ENCODE assay signal across 32 mouse cellular contexts in the genomic region with DNA sequence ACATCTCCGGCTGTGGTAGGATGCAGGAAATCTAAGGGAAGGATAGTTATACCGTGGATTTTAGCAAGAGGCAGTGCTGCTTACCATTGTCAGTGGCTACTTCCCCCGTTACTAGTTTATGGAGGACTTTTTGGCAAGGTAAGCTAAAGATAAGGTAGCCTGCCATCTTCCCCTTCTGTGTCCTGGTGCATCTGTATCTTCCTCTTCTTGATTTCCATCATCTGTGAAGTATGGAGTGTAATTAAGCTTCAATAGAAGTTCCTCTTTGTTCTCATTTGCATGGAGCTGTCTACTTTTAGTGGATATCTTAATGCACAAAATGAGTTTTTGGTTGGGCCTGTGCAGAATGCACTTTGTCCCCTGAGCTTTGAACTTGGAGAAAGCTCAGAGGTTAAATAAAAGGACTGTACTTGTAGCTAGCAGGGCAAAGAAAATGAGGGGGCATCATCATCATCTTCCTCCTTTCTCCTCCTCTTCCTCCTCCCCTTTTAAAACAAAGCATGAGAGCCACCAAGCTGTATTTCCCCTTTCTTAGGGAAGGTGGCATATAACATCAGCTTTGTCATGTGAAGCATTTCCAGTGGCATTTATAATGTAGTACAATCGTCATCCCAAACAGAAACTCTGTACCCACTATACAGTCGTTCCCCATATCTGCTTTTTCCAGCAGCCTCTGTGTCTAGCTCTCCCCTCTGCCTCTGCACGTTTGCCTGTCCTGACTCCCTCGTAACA. TPM values are rescaled to one million over a fixed set of nuclear protein-coding genes. Genes with fewer than 3 reads are reported as not detected.
DNase-seq lines count a peak whose midpoint lies in the region; ATAC-seq and TF ChIP-seq lines count a peak whose summit lies in the region.
"Had no signal": no experiment of that assay in that cellular context is flagged by ENCODE, and none has a peak within 500 bp of the region (broad histone marks: within the 10 kb centered on the region; RNA-seq: fewer than 3 reads in every experiment).

No protein-coding gene starts in this region.

- no peaks in the 10 kb centered on the region for H3K9me3 ChIP-seq in heart, embryonic 13.5 days
- H3K9me3 ChIP-seq in G1E (replicated peaks) = no peaks in the 10 kb centered on the region
- H3K9me3 ChIP-seq in intestine, embryonic 16.5 days (ENCODE audit: control insufficient read depth, low read length) = no peaks in the 10 kb centered on the region
- H3K9me3 ChIP-seq: hindbrain, embryonic 10.5 days; hindbrain, embryonic 15.5 days; limb, embryonic 12.5 days; midbrain, embryonic 10.5 days; midbrain, embryonic 15.5 days; neural tube, embryonic 15.5 days; stomach, embryonic 15.5 days had no signal

- 0 out of 2 replicates have a peak overlapping the region, but pooled peaks have one; percentile 2 for H3K27ac ChIP-seq in heart, embryonic 13.5 days (replicated peaks)
- no peak overlapping the region for H3K27ac ChIP-seq in intestine, embryonic 16.5 days (ENCODE audit: low read length)
- H3K27ac ChIP-seq: hindbrain, embryonic 10.5 days; hindbrain, embryonic 15.5 days; kidney, postnatal 0 days; left cerebral cortex, adult 2 months; limb, embryonic 12.5 days; midbrain, embryonic 10.5 days; midbrain, embryonic 15.5 days; neural tube, embryonic 15.5 days; stomach, embryonic 15.5 days had no signal

- H3K9ac ChIP-seq in heart, embryonic 13.5 days = no peak overlapping the region
- H3K9ac ChIP-seq in intestine, embryonic 16.5 days (ENCODE audit: low read depth, low read length) = no peak overlapping the region
- H3K9ac ChIP-seq: hindbrain, embryonic 15.5 days; limb, embryonic 12.5 days; liver, postnatal 0 days; midbrain, embryonic 15.5 days; neural tube, embryonic 15.5 days; stomach, embryonic 15.5 days had no signal

- no peak overlapping the region for H3K4me3 ChIP-seq in heart, embryonic 13.5 days
- no peak overlapping the region for H3K4me3 ChIP-seq in G1E (ENCODE audit: low read depth, low read length)
- H3K4me3 ChIP-seq in intestine, embryonic 16.5 days (ENCODE audit: low read length) = no peak overlapping the region
- H3K4me3 ChIP-seq: erythroblast, embryonic 14.5 days; hindbrain, embryonic 10.5 days; hindbrain, embryonic 15.5 days; left cerebral cortex, adult 2 months; limb, embryonic 12.5 days; midbrain, embryonic 10.5 days; midbrain, embryonic 15.5 days; neural tube, embryonic 15.5 days; stomach, embryonic 15.5 days had no signal

- H3K4me2 ChIP-seq in heart, embryonic 13.5 days = no peak overlapping the region
- H3K4me2 ChIP-seq in intestine, embryonic 16.5 days (ENCODE audit: low read depth, low read length) = no peak overlapping the region
- H3K4me2 ChIP-seq: hindbrain, embryonic 15.5 days; limb, embryonic 12.5 days; liver, embryonic 11.5 days; midbrain, embryonic 15.5 days; neural tube, embryonic 15.5 days; stomach, embryonic 15.5 days had no signal

- no peaks in the 10 kb centered on the region for H3K27me3 ChIP-seq in heart, embryonic 13.5 days (replicated peaks)
- no peaks in the 10 kb centered on the region for H3K27me3 ChIP-seq in G1E (ENCODE audit: insufficient read depth, low read length)
- no peaks in the 10 kb centered on the region for H3K27me3 ChIP-seq in intestine, embryonic 16.5 days (replicated peaks; ENCODE audit: control insufficient read depth, insufficient read depth, low read length)
- H3K27me3 ChIP-seq: hindbrain, embryonic 15.5 days; limb, embryonic 12.5 days; midbrain, embryonic 15.5 days; neural tube, embryonic 15.5 days; stomach, embryonic 15.5 days had no signal

- TF ChIP-seq CTCF in G1E (IDR thresholded peaks at IDR 0.05; ENCODE audit: low read depth, low read length) = no peak

- peaks cover 17% of the 10 kb centered on the region for H3K36me3 ChIP-seq in heart, embryonic 13.5 days
- H3K36me3 ChIP-seq in G1E (replicated peaks) = peaks cover 57% of the 10 kb centered on the region
- H3K36me3 ChIP-seq in intestine, embryonic 16.5 days (ENCODE audit: control insufficient read depth, insufficient read depth, low read length) = no peaks in the 10 kb centered on the region
- H3K36me3 ChIP-seq: hindbrain, embryonic 10.5 days; limb, embryonic 12.5 days; midbrain, embryonic 10.5 days; midbrain, embryonic 15.5 days; stomach, embryonic 15.5 days had no signal

- no peak for ATAC-seq in heart, embryonic 13.5 days (ENCODE audit: extremely low read depth, insufficient number of reproducible peaks, low FRiP score, low TSS enrichment)
- ATAC-seq in G1E (ENCODE audit: extremely low read depth, insufficient number of reproducible peaks, low FRiP score, poor library complexity, severe bottlenecking) = no peak
- ATAC-seq in granulocyte monocyte progenitor cell, adult 5-6 weeks (replicated peaks; ENCODE audit: poor library complexity, severe bottlenecking) = peak; percentile 71
- no peak for ATAC-seq in intestine, embryonic 16.5 days
- ATAC-seq: forebrain, embryonic 16.5 days; inflammation-experienced regulatory T-cells, adult 6 months; liver, postnatal 0 days; midbrain, embryonic 15.5 days had no signal

- WGBS in heart, embryonic 13.5 days = 54% methylated on average over 7 of the region's 7 CpGs
- whole genome bisulfite sequencing in intestine, embryonic 16.5 days = 73% methylated on average over 7 of the region's 7 CpGs

- DNase-seq in heart, adult 18-20 months = no peak
- DNase-seq in A20 (ENCODE audit: low read depth, low spot score) (peak; percentile 29), G1E (ENCODE audit: low spot score) (peak; percentile 10)
- DNase-seq in layer of hippocampus, adult 9-10 months (ENCODE audit: low spot score) = no peak
- DNase-seq: adrenal gland, postnatal 14 days; B cell, adult 2 months; cerebellum, adult 18-20 months; cerebellum, postnatal 10 days; gastrocnemius, postnatal 14 days; heart, adult 11 months; kidney, adult 18-20 months; liver, postnatal 0 days; lung, postnatal 36 days; retina, postnatal 1 day; right cerebral cortex, postnatal 14 days; thymus, postnatal 36 days had no signal

- peaks cover 45% of the 10 kb centered on the region for H3K4me1 ChIP-seq in heart, embryonic 13.5 days
- H3K4me1 ChIP-seq in G1E (ENCODE audit: insufficient read depth, low read depth, low read length) = peaks cover 15% of the 10 kb centered on the region
- peaks cover 4% of the 10 kb centered on the region; the same call in 1 of the 2 replicates for H3K4me1 ChIP-seq in intestine, embryonic 16.5 days (ENCODE audit: control insufficient read depth, insufficient read depth, low read length)
- H3K4me1 ChIP-seq: hindbrain, embryonic 15.5 days; midbrain, embryonic 10.5 days; midbrain, embryonic 15.5 days; neural tube, embryonic 15.5 days; stomach, embryonic 15.5 days had no signal

RNA-seq across cellular contexts. Expression of gene Itgb3bp, which starts 28.6 kb away (rescaled TPM):
- polyA plus RNA-seq in heart, embryonic 13.5 days (2015; fragmentation: Nextera tagmentation; extraction: Ambion mirVana) = 33.2 and 35.9 TPM in 2 replicates
- total RNA-seq in heart, adult 18-20 months (2021) = 1 to 10 TPM; 5.6 to 6.4 TPM
- total RNA-seq in G1E (2014; fragmentation: Nextera tagmentation) (39.7 and 40.4 TPM in 2 replicates), G1E (2017) (21.3 and 23.2 TPM in 2 replicates)
- polyA plus RNA-seq in G1E (2012) = 0.79 and 1.1 TPM in 2 replicates
- total RNA-seq in granulocyte monocyte progenitor cell, adult 5-6 weeks (2014; fragmentation: Nextera tagmentation) = 27.2 and 31.5 TPM in 2 replicates
- total RNA-seq in granulocyte monocyte progenitor cell, adult 5-6 weeks (2017) = 14.0 and 18.1 TPM in 2 replicates
- polyA plus RNA-seq in intestine, embryonic 16.5 days (2015; fragmentation: Nextera tagmentation; extraction: Ambion mirVana) = 28.8 and 30.5 TPM in 2 replicates

RNA-seq across cellular contexts. Expression of gene Pgm1, which starts 29.0 kb away (rescaled TPM):
- 230 and 246 TPM in 2 replicates for polyA plus RNA-seq in heart, embryonic 13.5 days (2015; fragmentation: Nextera tagmentation; extraction: Ambion mirVana)
- 100 to 1,000 TPM; 219 to 241 TPM for total RNA-seq in heart, adult 18-20 months (2021)
- total RNA-seq in G1E (2014; fragmentation: Nextera tagmentation) (44.8 and 47.2 TPM in 2 replicates), G1E (2017) (102 and 113 TPM in 2 replicates)
- 57.4 and 66.8 TPM in 2 replicates for polyA plus RNA-seq in G1E (2012)
- 24.7 and 31.5 TPM in 2 replicates for total RNA-seq in granulocyte monocyte progenitor cell, adult 5-6 weeks (2014; fragmentation: Nextera tagmentation)
- total RNA-seq in granulocyte monocyte progenitor cell, adult 5-6 weeks (2017) = 37.9 and 49.3 TPM in 2 replicates
- 258 and 271 TPM in 2 replicates for polyA plus RNA-seq in intestine, embryonic 16.5 days (2015; fragmentation: Nextera tagmentation; extraction: Ambion mirVana)

Comparison
In these comparisons a context has a peak if more than half of its experiments do, and no peak if none do; other contexts are left out.
1. DNase-seq: peak in A20 (single experiment) and G1E (single experiment); none in heart, adult 18-20 months (0 of 2) and layer of hippocampus, adult 9-10 months (single experiment).